9 mouse cellular contexts compared by ENCODE assay signal in genomic region chr3:94784171-94784701, GRCm38 (mm10). TPM values are rescaled to one million over a fixed set of nuclear protein-coding genes. Genes with fewer than 3 reads are reported as not detected.
A peak's percentile ranks its signal among the peaks of the same experiment; 100 is the strongest.
DNase-seq lines count a peak whose midpoint lies in the region; ATAC-seq and TF ChIP-seq lines count a peak whose summit lies in the region.
"Had no signal": no experiment of that assay in that cellular context is flagged by ENCODE, and none has a peak within 500 bp of the region (broad histone marks: within the 10 kb centered on the region; RNA-seq: fewer than 3 reads in every experiment).

No protein-coding gene starts in this region.

- H3K36me3 ChIP-seq in midbrain, embryonic 11.5 days (ENCODE audit: control insufficient read depth, insufficient read depth, low read length) = no peaks in the 10 kb centered on the region
- no peaks in the 10 kb centered on the region for H3K36me3 ChIP-seq in midbrain, embryonic 13.5 days
- no peaks in the 10 kb centered on the region for H3K36me3 ChIP-seq in liver, embryonic 15.5 days (replicated peaks)
- H3K36me3 ChIP-seq in stomach, postnatal 0 days (ENCODE audit: control insufficient read depth, insufficient read depth, low read length) = no peaks in the 10 kb centered on the region

- no peak for TF ChIP-seq CTCF in stomach, postnatal 0 days (IDR thresholded peaks at IDR 0.05; ENCODE audit: low read depth)

- H3K27ac ChIP-seq in midbrain, embryonic 11.5 days (ENCODE audit: low read depth, low read length) = no peak overlapping the region
- no peak overlapping the region for H3K27ac ChIP-seq in midbrain, embryonic 13.5 days
- H3K27ac ChIP-seq in liver, embryonic 15.5 days (replicated peaks) = peak overlapping the region; percentile 71
- H3K27ac ChIP-seq in stomach, postnatal 0 days (replicated peaks) = peak overlapping the region; percentile 94

- 32% methylated on average over 5 of the region's 5 CpGs for WGBS in midbrain, embryonic 11.5 days
- WGBS in midbrain, embryonic 13.5 days = 27% methylated on average over 5 of the region's 5 CpGs
- WGBS in liver, embryonic 15.5 days (ENCODE audit: insufficient replicate concordance) = 46% methylated on average over 5 of the region's 5 CpGs
- WGBS in stomach, postnatal 0 days = 31% methylated on average over 5 of the region's 5 CpGs

- TF ChIP-seq EP300 in stomach, postnatal 0 days (optimal IDR thresholded peaks at IDR 0.05) = no peak

- no peak overlapping the region for H3K9ac ChIP-seq in midbrain, embryonic 11.5 days (ENCODE audit: low read length)
- no peak overlapping the region for H3K9ac ChIP-seq in midbrain, embryonic 13.5 days (replicated peaks)
- H3K9ac ChIP-seq in liver, embryonic 15.5 days = no peak overlapping the region
- peak overlapping the region; percentile 28; the same call in 1 of the 2 replicates for H3K9ac ChIP-seq in stomach, postnatal 0 days (ENCODE audit: low read length)

- no peaks in the 10 kb centered on the region for H3K9me3 ChIP-seq in midbrain, embryonic 11.5 days (ENCODE audit: control insufficient read depth, low read length)
- H3K9me3 ChIP-seq in midbrain, embryonic 13.5 days = no peaks in the 10 kb centered on the region
- no peaks in the 10 kb centered on the region for H3K9me3 ChIP-seq in liver, embryonic 15.5 days (replicated peaks)
- no peaks in the 10 kb centered on the region for H3K9me3 ChIP-seq in stomach, postnatal 0 days (ENCODE audit: control insufficient read depth, low read length)

- H3K4me3 ChIP-seq in midbrain, embryonic 11.5 days (ENCODE audit: low read depth, low read length) = no peak overlapping the region
- no peak overlapping the region for H3K4me3 ChIP-seq in midbrain, embryonic 13.5 days (replicated peaks)
- H3K4me3 ChIP-seq in liver, embryonic 15.5 days (replicated peaks) = peak overlapping the region; percentile 5; the same call in 1 of the 2 replicates
- H3K4me3 ChIP-seq in stomach, postnatal 0 days (ENCODE audit: low read depth, low read length) = peak overlapping the region; percentile 14; the same call in 1 of the 2 replicates

- no peak overlapping the region for H3K4me2 ChIP-seq in midbrain, embryonic 11.5 days
- no peak overlapping the region for H3K4me2 ChIP-seq in midbrain, embryonic 13.5 days (replicated peaks)
- peak overlapping the region; percentile 43 for H3K4me2 ChIP-seq in liver, embryonic 15.5 days
- peak overlapping the region; percentile 76 for H3K4me2 ChIP-seq in stomach, postnatal 0 days (replicated peaks; ENCODE audit: low read depth)

- no peak for ATAC-seq in midbrain, embryonic 11.5 days (ENCODE audit: low FRiP score)
- ATAC-seq in midbrain, embryonic 13.5 days = no peak
- no peak for ATAC-seq in liver, embryonic 15.5 days (ENCODE audit: insufficient read depth)
- peak; percentile 35; the same call in 1 of the 2 replicates for ATAC-seq in stomach, postnatal 0 days (ENCODE audit: low FRiP score, low TSS enrichment)
- ATAC-seq in frontal cortex, adult (ENCODE audit: low TSS enrichment) = no peak

- peaks cover 4% of the 10 kb centered on the region for H3K4me1 ChIP-seq in midbrain, embryonic 11.5 days (ENCODE audit: control insufficient read depth, insufficient read depth, low read length)
- peaks cover 21% of the 10 kb centered on the region for H3K4me1 ChIP-seq in midbrain, embryonic 13.5 days (replicated peaks)
- H3K4me1 ChIP-seq in liver, embryonic 15.5 days (replicated peaks) = peaks cover 20% of the 10 kb centered on the region
- no peaks in the 10 kb centered on the region for H3K4me1 ChIP-seq in stomach, postnatal 0 days (replicated peaks; ENCODE audit: control insufficient read depth, insufficient read depth)

- peaks cover 5% of the 10 kb centered on the region; the same call in 1 of the 2 replicates for H3K27me3 ChIP-seq in midbrain, embryonic 11.5 days (ENCODE audit: control insufficient read depth, insufficient read depth, low read length)
- H3K27me3 ChIP-seq in midbrain, embryonic 13.5 days = peaks cover 6% of the 10 kb centered on the region; the same call in 1 of the 2 replicates
- peaks cover 65% of the 10 kb centered on the region for H3K27me3 ChIP-seq in liver, embryonic 15.5 days
- no peaks in the 10 kb centered on the region for H3K27me3 ChIP-seq in stomach, postnatal 0 days (ENCODE audit: control insufficient read depth, insufficient read depth, low read length)

- DNase-seq in midbrain, embryonic 11.5 days (ENCODE audit: low spot score, missing footprints) = peak; percentile 83
- peak; percentile 53 for DNase-seq in kidney, adult 18-20 months
- DNase-seq in stomach, postnatal 0 days (ENCODE audit: low spot score) = peak; percentile 79
- DNase-seq in thymus, postnatal 4 days = no peak
- DNase-seq in gastrocnemius, adult 18-20 months (ENCODE audit: low spot score) = no peak
- DNase-seq: layer of hippocampus, adult 9-11 months had no signal

RNA-seq across cellular contexts. Expression of gene Cgn, which starts 2.1 kb away (rescaled TPM):
- 2.3 and 2.9 TPM in 2 replicates for polyA plus RNA-seq in midbrain, embryonic 11.5 days (2014; fragmentation: Nextera tagmentation; extraction: Ambion mirVana)
- 5.3 and 6.0 TPM in 2 replicates for polyA plus RNA-seq in midbrain, embryonic 13.5 days (2015; fragmentation: Nextera tagmentation; extraction: Ambion mirVana)
- 11.2 and 14.1 TPM in 2 replicates for polyA plus RNA-seq in liver, embryonic 15.5 days (2015; fragmentation: Nextera tagmentation; extraction: Ambion mirVana)
- 24.7 and 25.2 TPM in 2 replicates for polyA plus RNA-seq in stomach, postnatal 0 days (2015; fragmentation: Nextera tagmentation; extraction: Ambion mirVana)
- under 1 TPM; 0.05 to 0.14 TPM for total RNA-seq in gastrocnemius, adult 18-20 months (2021)

RNA-seq across cellular contexts. Expression of gene Pogz, which starts 53.1 kb away (rescaled TPM):
- polyA plus RNA-seq in midbrain, embryonic 11.5 days (2014; fragmentation: Nextera tagmentation; extraction: Ambion mirVana) = 24.1 and 24.2 TPM in 2 replicates
- polyA plus RNA-seq in midbrain, embryonic 13.5 days (2015; fragmentation: Nextera tagmentation; extraction: Ambion mirVana) = 26.9 and 27.3 TPM in 2 replicates
- polyA plus RNA-seq in liver, embryonic 15.5 days (2015; fragmentation: Nextera tagmentation; extraction: Ambion mirVana) = 2.9 and 3.3 TPM in 2 replicates
- polyA plus RNA-seq in stomach, postnatal 0 days (2015; fragmentation: Nextera tagmentation; extraction: Ambion mirVana) = 4.1 and 4.6 TPM in 2 replicates
- 10 to 100 TPM; 13.0 to 16.4 TPM for total RNA-seq in gastrocnemius, adult 18-20 months (2021)

Comparison
In these comparisons a context has a peak if more than half of its experiments do, and no peak if none do; other contexts are left out.
1. DNase-seq: peak in midbrain, embryonic 11.5 days (single experiment), kidney, adult 18-20 months (single experiment) and stomach, postnatal 0 days (single experiment); none in thymus, postnatal 4 days (single experiment) and gastrocnemius, adult 18-20 months (single experiment).
2. H3K27ac ChIP-seq: peak in liver, embryonic 15.5 days (single experiment) and stomach, postnatal 0 days (single experiment); none in midbrain, embryonic 11.5 days (single experiment) and midbrain, embryonic 13.5 days (single experiment).
3. H3K4me2 ChIP-seq: peak in liver, embryonic 15.5 days (single experiment) and stomach, postnatal 0 days (single experiment); none in midbrain, embryonic 11.5 days (single experiment) and midbrain, embryonic 13.5 days (single experiment).
4. H3K4me3 ChIP-seq: peak in liver, embryonic 15.5 days (single experiment) and stomach, postnatal 0 days (single experiment); none in midbrain, embryonic 11.5 days (single experiment) and midbrain, embryonic 13.5 days (single experiment).